Mouse (Mus musculus) lung, postnatal 0 days (tissue): ENCODE measurements around the gene Castor1.

Experiments used
- CTCF ChIP-seq: IDR thresholded peaks from 2 replicates; pipeline ENCODE4 v1.5.1; 2016; ENCODE audit warnings: antibody characterized with exemption, mild to moderate bottlenecking
- EP300 ChIP-seq: IDR thresholded peaks from 2 replicates; pipeline ENCODE4 v1.6.1; 2016; ENCODE audit warnings: antibody characterized with exemption, mild to moderate bottlenecking, control low read depth

DNA sequence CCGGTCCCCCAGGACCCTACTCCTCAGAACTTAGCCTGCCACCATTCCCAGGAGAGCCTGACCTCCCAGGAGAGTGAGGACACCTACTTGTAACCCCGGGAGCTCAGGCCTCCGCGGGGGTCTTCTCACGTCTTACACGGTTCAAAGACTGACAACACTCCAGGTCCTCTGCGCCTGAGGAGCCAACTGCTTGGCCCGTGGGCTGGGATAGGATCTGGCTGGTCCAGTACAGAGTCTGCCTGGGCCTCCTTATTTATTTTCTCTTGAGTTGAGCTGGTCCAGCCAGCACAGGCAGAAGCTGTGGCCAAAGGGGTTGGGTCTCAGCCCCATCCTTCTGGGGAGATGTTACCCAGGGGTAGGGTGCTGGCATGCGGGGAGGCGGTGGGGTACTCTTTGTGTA, 3.0 kb upstream of the Castor1 start:
- TF ChIP-seq EP300 = no peak
- TF ChIP-seq CTCF = no peak
